Mouse (Mus musculus): ENCODE results near the gene Spa17. TPM values are rescaled to one million over a fixed set of nuclear protein-coding genes. Genes with fewer than 3 reads are reported as not detected.
A peak's percentile ranks its signal among the peaks of the same experiment; 100 is the strongest.

Spa17 gene
- polyA plus RNA-seq, 1 experiment from 2014 or later = 4.9 TPM

GRCm38 (mm10) chr9:37626103-37626567 lies 12.6 kb upstream of the Spa17 start:
- H3K4me2 ChIP-seq = no peak overlapping the region
- no peaks in the 10 kb centered on the region for H3K9me3 ChIP-seq (ENCODE audit: control insufficient read depth, low read length)
- no peak; the same call in 1 of the 2 replicates for ATAC-seq (replicated peaks; ENCODE audit: low FRiP score)
- H3K4me1 ChIP-seq (replicated peaks; ENCODE audit: control insufficient read depth, insufficient read depth, low read length) = no peaks in the 10 kb centered on the region
- no peak overlapping the region for H3K4me3 ChIP-seq (ENCODE audit: low read depth, low read length)
- H3K27me3 ChIP-seq (replicated peaks; ENCODE audit: control insufficient read depth, insufficient read depth, low read length) = no peaks in the 10 kb centered on the region
- no peak overlapping the region for H3K27ac ChIP-seq (ENCODE audit: low read depth, low read length)
- no peaks in the 10 kb centered on the region for H3K36me3 ChIP-seq (ENCODE audit: control insufficient read depth, insufficient read depth, low read length)
- no peak for DNase-seq (ENCODE audit: low spot score)
- no peak overlapping the region for H3K9ac ChIP-seq (ENCODE audit: low read depth, low read length)
- 32% methylated on average over 3 of the region's 3 CpGs for WGBS

- Histone ChIP-seq H3K9ac (ENCODE audit: low read depth, low read length) (no peak overlapping the region), H3K4me3 (ENCODE audit: low read depth, low read length) (no peak overlapping the region), H3K27me3 (replicated peaks; ENCODE audit: control insufficient read depth, insufficient read depth, low read length) (no peaks in the 10 kb centered on the region), H3K9me3 (ENCODE audit: control insufficient read depth, low read length) (no peaks in the 10 kb centered on the region), H3K36me3 (ENCODE audit: control insufficient read depth, insufficient read depth, low read length) (no peaks in the 10 kb centered on the region), H3K4me1 (replicated peaks; ENCODE audit: control insufficient read depth, insufficient read depth, low read length) (no peaks in the 10 kb centered on the region), H3K27ac (ENCODE audit: low read depth, low read length) (no peak overlapping the region), H3K4me2 (no peak overlapping the region)
- 57% methylated on average over 7 of the region's 7 CpGs for WGBS
- no peak for DNase-seq (ENCODE audit: low spot score)
- no peak; the same call in 1 of the 2 replicates for ATAC-seq (replicated peaks; ENCODE audit: low FRiP score)
Observed at GRCm38 (mm10) chr9:37625641-37626040, 12.1 kb upstream of the Spa17 start.

DNA sequence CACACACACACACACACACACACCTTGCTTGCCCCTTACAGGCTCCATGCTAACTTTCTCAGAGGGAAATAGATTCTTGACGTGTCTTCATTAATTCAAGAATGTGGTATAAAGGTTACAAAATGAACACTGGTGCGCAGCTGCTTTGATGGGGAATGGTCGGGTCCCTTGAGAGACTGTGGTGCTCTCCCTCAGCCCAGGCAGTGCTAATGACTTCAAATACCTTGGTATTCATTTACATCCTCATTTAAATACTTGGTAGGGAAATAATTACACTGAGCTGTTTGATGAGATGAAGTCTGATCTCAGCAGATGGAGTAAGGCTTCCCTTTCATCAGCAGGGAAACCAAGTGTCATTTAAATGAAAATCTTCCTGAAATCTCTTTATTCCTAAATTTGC lies 11.6 kb upstream of the Spa17 start:
- Histone ChIP-seq H3K4me1 (replicated peaks; ENCODE audit: control insufficient read depth, insufficient read depth, low read length) (no peaks in the 10 kb centered on the region), H3K36me3 (ENCODE audit: control insufficient read depth, insufficient read depth, low read length) (no peaks in the 10 kb centered on the region), H3K4me3 (ENCODE audit: low read depth, low read length) (no peak overlapping the region), H3K9ac (ENCODE audit: low read depth, low read length) (no peak overlapping the region), H3K27ac (ENCODE audit: low read depth, low read length) (no peak overlapping the region), H3K27me3 (replicated peaks; ENCODE audit: control insufficient read depth, insufficient read depth, low read length) (no peaks in the 10 kb centered on the region), H3K4me2 (no peak overlapping the region), H3K9me3 (ENCODE audit: control insufficient read depth, low read length) (no peaks in the 10 kb centered on the region)
- WGBS = 66% methylated on average over 3 of the region's 3 CpGs
- ATAC-seq (replicated peaks; ENCODE audit: low FRiP score) (no peak), DNase-seq (ENCODE audit: low spot score) (no peak)

DNA sequence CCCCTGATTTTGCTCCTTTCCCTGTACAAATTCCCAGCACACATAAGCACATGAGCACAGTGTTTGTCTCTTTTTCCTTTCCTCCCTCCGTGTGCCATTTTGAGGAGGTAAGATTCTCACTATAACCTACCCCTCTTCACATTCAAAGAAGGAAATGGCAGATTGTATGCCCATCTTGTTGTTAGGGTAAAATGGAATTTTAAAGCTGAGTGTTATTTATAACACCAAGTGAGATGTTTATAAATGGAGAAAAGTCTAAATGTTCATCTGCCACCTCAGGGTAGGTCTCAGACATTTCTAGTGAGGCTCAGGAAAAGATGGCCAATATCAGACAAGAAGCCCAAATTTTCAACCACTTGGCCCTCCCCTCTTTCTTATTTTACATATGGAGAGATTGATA lies 11.0 kb upstream of the Spa17 start:
- Histone ChIP-seq H3K27ac (ENCODE audit: low read depth, low read length) (no peak overlapping the region), H3K27me3 (replicated peaks; ENCODE audit: control insufficient read depth, insufficient read depth, low read length) (no peaks in the 10 kb centered on the region), H3K36me3 (ENCODE audit: control insufficient read depth, insufficient read depth, low read length) (no peaks in the 10 kb centered on the region), H3K9ac (ENCODE audit: low read depth, low read length) (no peak overlapping the region), H3K9me3 (ENCODE audit: control insufficient read depth, low read length) (no peaks in the 10 kb centered on the region), H3K4me2 (no peak overlapping the region), H3K4me3 (ENCODE audit: low read depth, low read length) (no peak overlapping the region), H3K4me1 (replicated peaks; ENCODE audit: control insufficient read depth, insufficient read depth, low read length) (no peaks in the 10 kb centered on the region)
- 80% methylated on average over 1 of the region's 1 CpGs for WGBS
- ATAC-seq (replicated peaks; ENCODE audit: low FRiP score) = no peak
- no peak for DNase-seq (ENCODE audit: low spot score)

DNA sequence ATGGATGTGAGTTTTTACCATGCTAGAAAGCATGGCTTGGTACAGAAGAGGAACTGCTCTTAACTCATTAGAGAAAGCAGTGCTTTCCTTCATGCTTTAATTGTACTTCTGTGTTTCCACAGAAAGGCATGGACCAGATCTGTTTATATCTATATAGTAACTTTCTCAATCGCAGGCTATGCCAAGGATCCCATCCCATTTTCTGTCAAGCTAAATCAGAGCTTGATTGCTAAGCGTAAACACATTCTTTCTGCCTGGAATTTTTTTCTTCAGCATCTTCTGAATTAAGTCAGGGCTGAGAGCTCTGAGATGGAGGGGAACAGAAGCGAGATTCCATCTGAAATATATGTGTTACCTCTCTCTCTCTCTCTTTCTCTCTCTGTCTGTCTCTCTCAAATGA lies 10.5 kb upstream of the Spa17 start:
- H3K4me2 ChIP-seq = no peak overlapping the region
- no peak for DNase-seq (ENCODE audit: low spot score)
- no peaks in the 10 kb centered on the region for H3K9me3 ChIP-seq (ENCODE audit: control insufficient read depth, low read length)
- no peak overlapping the region for H3K27ac ChIP-seq (ENCODE audit: low read depth, low read length)
- H3K36me3 ChIP-seq (ENCODE audit: control insufficient read depth, insufficient read depth, low read length) = no peaks in the 10 kb centered on the region
- H3K4me1 ChIP-seq (replicated peaks; ENCODE audit: control insufficient read depth, insufficient read depth, low read length) = no peaks in the 10 kb centered on the region
- whole genome bisulfite sequencing = 77% methylated on average over 3 of the region's 3 CpGs
- ATAC-seq (replicated peaks; ENCODE audit: low FRiP score) = no peak
- H3K4me3 ChIP-seq (ENCODE audit: low read depth, low read length) = no peak overlapping the region
- no peaks in the 10 kb centered on the region for H3K27me3 ChIP-seq (replicated peaks; ENCODE audit: control insufficient read depth, insufficient read depth, low read length)
- no peak overlapping the region for H3K9ac ChIP-seq (ENCODE audit: low read depth, low read length)

DNA sequence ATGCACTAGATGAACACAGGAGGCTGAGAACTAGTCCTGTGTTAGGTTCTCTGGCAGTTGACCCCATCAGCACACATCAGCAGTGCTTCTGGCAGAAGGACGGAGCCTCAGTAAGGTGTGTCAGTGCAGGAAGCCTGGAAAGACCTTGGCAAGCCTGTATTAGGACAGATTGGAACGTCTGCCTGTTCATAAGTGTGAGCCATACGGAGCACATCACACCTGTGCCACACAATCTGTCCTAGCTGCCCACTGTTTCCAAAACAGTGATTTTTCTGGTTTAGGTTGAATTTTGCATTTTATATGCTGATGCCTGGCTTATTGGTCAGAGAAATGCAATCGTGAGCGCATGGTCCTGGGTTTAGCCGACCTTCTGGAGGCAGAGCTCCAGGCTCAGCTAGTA lies 7.8 kb upstream of the Spa17 start:
- H3K4me1 ChIP-seq (replicated peaks; ENCODE audit: control insufficient read depth, insufficient read depth, low read length) = no peaks in the 10 kb centered on the region
- no peaks in the 10 kb centered on the region for H3K9me3 ChIP-seq (ENCODE audit: control insufficient read depth, low read length)
- no peaks in the 10 kb centered on the region for H3K27me3 ChIP-seq (replicated peaks; ENCODE audit: control insufficient read depth, insufficient read depth, low read length)
- H3K9ac ChIP-seq (ENCODE audit: low read depth, low read length) = no peak overlapping the region
- DNase-seq (ENCODE audit: low spot score) = no peak
- H3K4me3 ChIP-seq (ENCODE audit: low read depth, low read length) = no peak overlapping the region
- 79% methylated on average over 6 of the region's 6 CpGs for WGBS
- no peak for ATAC-seq (replicated peaks; ENCODE audit: low FRiP score)
- no peak overlapping the region for H3K27ac ChIP-seq (ENCODE audit: low read depth, low read length)
- no peak overlapping the region for H3K4me2 ChIP-seq
- no peaks in the 10 kb centered on the region for H3K36me3 ChIP-seq (ENCODE audit: control insufficient read depth, insufficient read depth, low read length)

GRCm38 (mm10) chr9:37616770-37617169 lies 3.2 kb upstream of the Spa17 start:
- H3K9ac ChIP-seq (ENCODE audit: low read depth, low read length) = no peak overlapping the region
- 50% methylated on average over 2 of the region's 2 CpGs for WGBS
- no peaks in the 10 kb centered on the region for H3K36me3 ChIP-seq (ENCODE audit: control insufficient read depth, insufficient read depth, low read length)
- H3K4me3 ChIP-seq (ENCODE audit: low read depth, low read length) = no peak overlapping the region
- H3K9me3 ChIP-seq (ENCODE audit: control insufficient read depth, low read length) = no peaks in the 10 kb centered on the region
- ATAC-seq (replicated peaks; ENCODE audit: low FRiP score) = no peak
- H3K4me1 ChIP-seq (replicated peaks; ENCODE audit: control insufficient read depth, insufficient read depth, low read length) = 0 out of 2 replicates have a peak, but pooled peaks cover 3% of the 10 kb centered on the region
- no peak for DNase-seq (ENCODE audit: low spot score)
- H3K27me3 ChIP-seq (replicated peaks; ENCODE audit: control insufficient read depth, insufficient read depth, low read length) = no peaks in the 10 kb centered on the region
- H3K27ac ChIP-seq (ENCODE audit: low read depth, low read length) = no peak overlapping the region
- H3K4me2 ChIP-seq = no peak overlapping the region

- Histone ChIP-seq H3K4me1 (replicated peaks; ENCODE audit: control insufficient read depth, insufficient read depth, low read length) (0 out of 2 replicates have a peak, but pooled peaks cover 3% of the 10 kb centered on the region), H3K27ac (ENCODE audit: low read depth, low read length) (no peak overlapping the region), H3K9ac (ENCODE audit: low read depth, low read length) (no peak overlapping the region), H3K9me3 (ENCODE audit: control insufficient read depth, low read length) (no peaks in the 10 kb centered on the region), H3K4me2 (no peak overlapping the region), H3K4me3 (ENCODE audit: low read depth, low read length) (no peak overlapping the region), H3K36me3 (ENCODE audit: control insufficient read depth, insufficient read depth, low read length) (no peaks in the 10 kb centered on the region), H3K27me3 (replicated peaks; ENCODE audit: control insufficient read depth, insufficient read depth, low read length) (no peaks in the 10 kb centered on the region)
- WGBS = 71% methylated on average over 5 of the region's 5 CpGs
- ATAC-seq (replicated peaks; ENCODE audit: low FRiP score) (no peak), DNase-seq (ENCODE audit: low spot score) (no peak)
Observed at GRCm38 (mm10) chr9:37615220-37615619, 1.7 kb upstream of the Spa17 start.

- Histone ChIP-seq H3K9ac (ENCODE audit: low read depth, low read length) (peak overlapping the region; percentile 66; the same call in 1 of the 2 replicates), H3K9me3 (ENCODE audit: control insufficient read depth, low read length) (no peaks in the 10 kb centered on the region), H3K27ac (ENCODE audit: low read depth, low read length) (no peak overlapping the region), H3K27me3 (replicated peaks; ENCODE audit: control insufficient read depth, insufficient read depth, low read length) (no peaks in the 10 kb centered on the region), H3K36me3 (ENCODE audit: control insufficient read depth, insufficient read depth, low read length) (no peaks in the 10 kb centered on the region), H3K4me1 (replicated peaks; ENCODE audit: control insufficient read depth, insufficient read depth, low read length) (0 out of 2 replicates have a peak, but pooled peaks cover 3% of the 10 kb centered on the region), H3K4me2 (peak overlapping the region; percentile 74), H3K4me3 (ENCODE audit: low read depth, low read length) (peak overlapping the region; percentile 69)
- 0 out of 2 replicates have a peak, but pooled peaks have one; percentile 5 for ATAC-seq (replicated peaks; ENCODE audit: low FRiP score)
- DNase-seq (ENCODE audit: low spot score) = no peak
Observed at GRCm38 (mm10) chr9:37614316-37614715, 794 bp upstream of the Spa17 start.
